Mouse (Mus musculus): ENCODE results near the gene Rab3il1. TPM values are rescaled to one million over a fixed set of nuclear protein-coding genes. Genes with fewer than 3 reads are reported as not detected.

The Rab3il1 gene
- total and polyA plus RNA-seq, 3 experiments: 1.0 to 1.4 TPM; not detected in 1

DNA sequence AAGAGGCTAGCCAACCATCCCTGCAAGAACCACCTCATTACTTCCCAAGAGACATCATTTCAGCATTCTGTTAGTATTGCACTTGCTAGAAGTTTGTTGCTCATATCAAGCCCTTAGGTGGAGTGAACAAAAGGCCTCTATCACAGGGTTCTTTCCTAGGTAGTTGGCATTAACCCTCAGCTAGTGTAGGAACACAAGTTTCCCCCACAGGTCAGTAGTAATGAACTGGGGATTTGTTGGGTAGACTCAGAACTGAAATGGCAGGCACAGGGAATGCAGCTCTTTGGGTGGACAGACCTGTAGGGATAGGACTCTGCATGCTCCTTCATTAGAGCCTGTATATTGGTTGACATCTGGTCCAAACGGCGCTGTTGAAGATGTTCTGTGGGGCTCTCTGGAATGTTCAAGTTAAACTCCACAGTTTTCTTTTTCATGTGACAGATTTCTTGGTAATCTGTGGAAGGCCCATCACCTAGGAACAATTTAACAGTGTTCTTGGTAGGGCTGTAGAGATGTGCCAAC is 15.5 kb upstream of the Rab3il1 start:
- DNase-seq (ENCODE audit: low read depth, low spot score): peak; percentile 39
- peaks cover 14 to 30% of the 10 kb centered on the region in 2 experiments for H3K36me3 ChIP-seq (ENCODE audit: control insufficient read depth in 1 of 2, insufficient read depth in 2 of 2, low read length in 2 of 2)
- no peaks in the 10 kb centered on the region for H3K9me3 ChIP-seq (replicated peaks; ENCODE audit: insufficient read depth, low read length)
- peak; percentile 30; the same call in 1 of the 2 replicates for TF ChIP-seq POLR2AphosphoS2 (IDR thresholded peaks at IDR 0.05; ENCODE audit: low read length)
- no peak for TF ChIP-seq JUND (IDR thresholded peaks at IDR 0.05; ENCODE audit: low read depth, low read length)
- no peak for TF ChIP-seq CHD1 (IDR thresholded peaks at IDR 0.05; ENCODE audit: low read depth, low read length)
- TF ChIP-seq ELF1 (IDR thresholded peaks at IDR 0.05; ENCODE audit: low read depth, low read length): no peak
- TF ChIP-seq POLR2A (IDR thresholded peaks at IDR 0.05; ENCODE audit: control insufficient read depth in 1 of 2, insufficient read depth in 1 of 2, low read depth in 1 of 2, low read length in 2 of 2, poor library complexity in 1 of 2): peak in 1 of 2 experiments; percentile 28; a peak in 2 of 4 replicates
- no peak for TF ChIP-seq TAL1 (IDR thresholded peaks at IDR 0.05; ENCODE audit: low read length)
- no peak overlapping the region for H3K27ac ChIP-seq (ENCODE audit: control insufficient read depth, low read depth, low read length)
- H3K4me3 ChIP-seq (ENCODE audit: control insufficient read depth in 1 of 2, insufficient read depth in 1 of 2, low read depth in 2 of 2, low read length in 2 of 2): no peak overlapping the region
- no peaks in the 10 kb centered on the region for H3K27me3 ChIP-seq (ENCODE audit: control insufficient read depth in 1 of 2, insufficient read depth in 2 of 2, low read length in 2 of 2)
- no peak overlapping the region for H3K9ac ChIP-seq (ENCODE audit: control insufficient read depth, low read depth, low read length, poor library complexity, severe bottlenecking)
- peaks cover 25% of the 10 kb centered on the region for H3K79me2 ChIP-seq (ENCODE audit: control insufficient read depth, insufficient read depth, low read length, poor library complexity)
- peaks cover 7 to 30% of the 10 kb centered on the region in 2 experiments for H3K4me1 ChIP-seq (ENCODE audit: control insufficient read depth in 1 of 2, insufficient read depth in 2 of 2, low read length in 2 of 2)

DNA sequence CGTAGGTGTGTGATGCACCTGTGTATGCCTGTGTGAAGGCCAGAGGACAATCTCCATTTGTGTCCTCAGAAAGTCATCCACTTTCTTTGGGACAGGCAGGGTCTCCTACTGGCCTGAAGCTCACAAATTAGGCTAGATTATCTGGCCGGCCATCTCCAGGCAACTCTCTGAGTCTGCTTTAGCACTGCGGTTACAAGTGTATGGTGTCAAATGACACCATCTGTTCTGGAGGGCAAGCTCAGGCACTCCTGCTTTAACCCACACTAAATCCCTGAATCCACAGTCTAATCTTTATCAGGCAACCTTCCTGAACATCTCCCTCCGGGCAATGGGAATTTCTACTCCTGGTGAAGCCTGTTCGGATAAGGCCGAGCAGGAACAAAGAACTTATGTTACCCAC is 14.3 kb upstream of the Rab3il1 start:
- Histone ChIP-seq H3K27me3 (ENCODE audit: control insufficient read depth in 1 of 2, insufficient read depth in 2 of 2, low read length in 2 of 2) (no peaks in the 10 kb centered on the region), H3K9me3 (replicated peaks; ENCODE audit: insufficient read depth, low read length) (no peaks in the 10 kb centered on the region), H3K36me3 (ENCODE audit: control insufficient read depth in 1 of 2, insufficient read depth in 2 of 2, low read length in 2 of 2) (peaks cover 14 to 22% of the 10 kb centered on the region in 2 experiments), H3K9ac (ENCODE audit: control insufficient read depth, low read depth, low read length, poor library complexity, severe bottlenecking) (no peak overlapping the region), H3K4me1 (ENCODE audit: control insufficient read depth in 1 of 2, insufficient read depth in 2 of 2, low read length in 2 of 2) (peaks cover 0 to 25% of the 10 kb centered on the region in 2 experiments), H3K27ac (ENCODE audit: control insufficient read depth, low read depth, low read length) (no peak overlapping the region), H3K79me2 (ENCODE audit: control insufficient read depth, insufficient read depth, low read length, poor library complexity) (peaks cover 21% of the 10 kb centered on the region), H3K4me3 (ENCODE audit: control insufficient read depth in 1 of 2, insufficient read depth in 1 of 2, low read depth in 2 of 2, low read length in 2 of 2) (no peak overlapping the region)
- DNase-seq (ENCODE audit: low read depth, low spot score): no peak
- TF ChIP-seq CHD1 (IDR thresholded peaks at IDR 0.05; ENCODE audit: low read depth, low read length) (no peak), USF1 (IDR thresholded peaks at IDR 0.05; ENCODE audit: low read depth, low read length) (no peak), MEF2A (IDR thresholded peaks at IDR 0.05; ENCODE audit: extremely low read depth, insufficient replicate concordance, low read depth, low read length, poor library complexity, severe bottlenecking) (no peak), GATA1 (IDR thresholded peaks at IDR 0.05; ENCODE audit: low read depth, low read length) (0 out of 2 replicates have a peak, but pooled peaks have one; percentile 15)

DNA sequence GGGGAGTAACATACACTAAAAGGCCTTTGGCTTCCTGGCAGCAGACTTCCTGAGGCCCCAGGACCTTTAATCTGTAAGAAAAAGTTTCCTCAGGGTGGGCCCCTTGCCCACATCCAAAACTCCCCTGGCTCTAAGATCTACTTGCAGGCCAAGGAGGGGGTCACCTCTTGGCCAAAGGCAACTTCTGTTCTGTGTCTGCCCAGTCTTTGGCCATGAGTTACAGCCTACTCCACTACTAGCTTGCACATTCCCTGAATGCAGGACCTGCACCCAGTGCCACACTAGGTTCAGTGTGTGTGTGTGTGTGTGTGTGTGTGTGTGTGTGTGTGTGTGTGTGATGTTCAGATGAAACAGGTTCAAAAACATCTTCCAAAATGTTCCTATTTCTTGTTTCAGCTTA is 13.9 kb upstream of the Rab3il1 start:
- H3K4me3 ChIP-seq (ENCODE audit: control insufficient read depth in 1 of 2, insufficient read depth in 1 of 2, low read depth in 2 of 2, low read length in 2 of 2): no peak overlapping the region
- H3K4me1 ChIP-seq (ENCODE audit: control insufficient read depth in 1 of 2, insufficient read depth in 2 of 2, low read length in 2 of 2): peaks cover 0 to 25% of the 10 kb centered on the region in 2 experiments
- peaks cover 20% of the 10 kb centered on the region for H3K79me2 ChIP-seq (ENCODE audit: control insufficient read depth, insufficient read depth, low read length, poor library complexity)
- TF ChIP-seq POLR2AphosphoS5 (IDR thresholded peaks at IDR 0.05; ENCODE audit: borderline replicate concordance, low read depth, low read length) (no peak), E2F4 (IDR thresholded peaks at IDR 0.05; ENCODE audit: borderline replicate concordance, low read depth, low read length) (no peak)
- H3K36me3 ChIP-seq (ENCODE audit: control insufficient read depth in 1 of 2, insufficient read depth in 2 of 2, low read length in 2 of 2): peaks cover 14 to 22% of the 10 kb centered on the region in 2 experiments
- H3K27me3 ChIP-seq (ENCODE audit: control insufficient read depth in 1 of 2, insufficient read depth in 2 of 2, low read length in 2 of 2): no peaks in the 10 kb centered on the region
- H3K9me3 ChIP-seq (replicated peaks; ENCODE audit: insufficient read depth, low read length): no peaks in the 10 kb centered on the region
- H3K9ac ChIP-seq (ENCODE audit: control insufficient read depth, low read depth, low read length, poor library complexity, severe bottlenecking): no peak overlapping the region
- no peak overlapping the region for H3K27ac ChIP-seq (ENCODE audit: control insufficient read depth, low read depth, low read length)
- no peak for DNase-seq (ENCODE audit: low read depth, low spot score)

Measured in MEL (cell line).